Mouse (Mus musculus): ENCODE measurements at regions not wholly inside any gene's neighbourhood (a gene's known extent, or its start where the extent isn't known, plus 50 kb on each side); places are given as distances from the start of the nearest gene placed in this dataset.
A peak's percentile ranks its signal among the peaks of the same experiment; 100 is the strongest.

DNA sequence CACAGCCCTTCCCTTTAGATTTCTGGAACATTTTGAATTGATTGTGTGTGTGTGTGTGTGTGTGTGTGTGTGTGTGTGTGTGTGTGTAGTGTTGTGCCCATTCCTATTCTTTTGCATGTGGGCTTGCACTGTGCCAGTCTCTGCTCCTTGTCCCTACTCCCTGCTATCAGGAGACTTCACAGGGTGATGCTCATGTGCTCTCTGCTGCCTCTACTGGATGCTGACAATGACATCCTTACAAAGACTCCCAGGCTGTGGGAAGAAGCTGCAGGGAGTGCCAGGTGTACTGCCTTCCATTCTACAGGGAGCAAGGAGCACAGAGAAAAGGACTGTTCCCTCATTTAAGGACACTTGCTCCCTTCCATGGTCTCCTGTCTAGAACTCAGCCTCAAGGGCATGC, 58.4 kb upstream of the Olig2 start:
- no peak for TF ChIP-seq POLR2A (IDR thresholded peaks at IDR 0.05; ENCODE audit: low read depth, low read length)
- peak; percentile 63; the same call in 1 of the 2 replicates for TF ChIP-seq CTCF (conservative IDR thresholded peaks at IDR 0.05; ENCODE audit: insufficient read depth, insufficient read length, low read depth, low read length)
